Mouse (Mus musculus): ENCODE data around the gene Gm42715. TPM values are rescaled to one million over a fixed set of nuclear protein-coding genes. Genes with fewer than 3 reads are reported as not detected.
A peak's percentile ranks its signal among the peaks of the same experiment; 100 is the strongest.
"Not testable (repeated sequence)": the region's sequence is repeated elsewhere in the genome, so short reads cannot be mapped to it uniquely, and the experiment has no call there.

Gm42715 gene
- polyA plus RNA-seq (2012; rRNA removed), result 12.6 and 14.7 TPM in 2 replicates

DNA sequence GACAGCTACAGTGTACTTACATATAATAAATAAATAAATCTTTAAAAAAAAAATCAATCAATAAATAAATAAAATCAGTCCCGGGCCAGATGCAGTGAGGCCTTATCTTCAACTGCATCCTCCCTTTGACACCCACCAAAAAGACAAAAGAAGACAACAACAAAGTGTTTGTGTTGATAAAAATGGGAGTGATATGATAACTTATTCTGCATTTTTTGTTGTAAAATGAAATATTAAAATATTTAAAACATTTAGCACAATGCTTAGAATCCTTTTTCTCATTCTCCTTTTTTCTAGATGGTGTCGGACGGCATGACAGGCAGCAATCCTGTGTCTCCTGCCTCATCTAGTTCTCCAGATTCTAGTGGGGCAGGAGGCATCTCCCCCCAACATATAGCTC lies at the start of gene Gm42715:
Gm42715 (plus strand) TSS at position 301 of the 400 bp plus-strand sequence.
- DNase-seq (ENCODE audit: low read depth, low spot score), result no peak
- WGBS, result 87% methylated on average over 3 of the region's 3 CpGs

DNA sequence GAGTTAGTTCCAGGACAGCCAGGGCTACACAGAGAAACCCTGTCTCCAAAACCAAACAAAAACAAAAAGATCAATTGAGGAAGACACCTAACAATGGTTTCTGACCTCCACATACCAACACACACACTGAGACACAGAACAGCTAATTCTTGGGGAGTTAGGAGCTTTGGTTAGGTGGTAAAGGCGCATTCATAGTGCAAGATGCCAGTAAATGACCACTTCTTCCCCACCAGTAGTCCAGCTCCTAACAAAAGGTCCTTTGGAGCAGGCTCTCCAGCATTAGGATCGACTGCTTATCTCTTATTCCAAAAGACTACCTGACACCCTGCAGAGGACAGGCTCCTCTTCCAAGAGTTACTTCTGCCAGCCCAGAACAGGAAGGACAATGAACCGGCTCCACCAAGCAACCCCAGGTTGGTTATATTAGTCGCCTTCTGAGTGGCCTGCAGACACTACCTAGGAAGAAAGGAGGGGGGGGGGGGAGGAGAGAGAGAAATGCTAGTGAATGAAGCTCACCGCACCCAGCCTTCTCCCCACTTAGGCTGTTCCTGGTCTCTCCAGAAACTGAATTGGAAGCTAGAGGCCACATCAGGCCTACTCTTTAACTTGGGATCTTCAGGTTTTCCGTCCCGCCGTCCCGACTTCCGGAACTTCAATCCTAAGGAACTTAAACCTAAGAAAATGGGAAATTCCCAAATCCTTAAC lies 49.2 kb upstream of the Gm42715 start:
- WGBS, result 7% methylated on average over 10 of the region's 10 CpGs
- DNase-seq (ENCODE audit: low read depth, low spot score), result no peak

DNA sequence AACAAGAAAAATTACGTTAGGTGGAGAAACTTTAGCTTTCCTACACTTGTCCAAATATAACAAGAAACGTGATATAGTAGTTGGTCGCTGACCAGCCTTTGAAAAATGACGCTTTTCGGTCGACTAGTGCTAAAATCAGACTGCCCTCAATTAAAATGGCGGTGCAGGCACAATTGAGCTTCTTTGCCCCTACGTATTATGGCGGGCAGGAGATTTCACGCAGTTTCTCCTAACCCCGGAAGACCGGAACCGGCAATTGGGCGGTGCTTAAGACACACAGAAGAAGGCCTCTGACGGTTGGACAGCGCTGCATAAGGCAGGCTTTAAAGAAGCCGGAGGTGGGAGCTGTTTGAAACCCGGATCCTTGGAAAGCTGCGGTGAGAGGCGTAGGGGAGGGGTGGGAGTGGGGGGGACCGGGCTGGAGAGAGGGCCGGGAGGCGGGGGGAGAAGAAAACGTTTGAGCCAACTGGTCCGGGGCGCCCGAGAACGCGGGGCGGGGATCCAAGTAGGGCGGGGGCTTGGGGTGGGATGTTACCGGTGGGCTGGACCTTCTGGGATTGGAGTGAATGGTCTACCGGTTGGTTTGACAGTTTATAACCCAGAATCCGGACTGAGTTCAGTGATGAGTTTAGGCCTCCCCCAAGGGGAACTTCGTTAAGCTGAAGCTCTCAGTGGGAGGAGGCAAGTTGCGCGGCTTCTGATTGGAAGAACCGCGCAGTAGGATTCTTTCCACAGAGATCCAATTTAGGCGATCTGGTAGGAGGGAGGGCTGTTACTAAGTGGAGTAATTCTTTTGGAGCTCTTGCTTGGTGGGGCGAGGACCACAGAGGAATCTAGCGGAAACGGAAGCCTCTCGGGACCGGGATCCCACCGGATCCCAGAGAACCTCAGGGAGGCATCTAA lies 48.4 kb upstream of the Gm42715 start:
- under 1% methylated on average over 46 of the region's 46 CpGs for WGBS
- peak; percentile 92 for DNase-seq (ENCODE audit: low read depth, low spot score)

DNA sequence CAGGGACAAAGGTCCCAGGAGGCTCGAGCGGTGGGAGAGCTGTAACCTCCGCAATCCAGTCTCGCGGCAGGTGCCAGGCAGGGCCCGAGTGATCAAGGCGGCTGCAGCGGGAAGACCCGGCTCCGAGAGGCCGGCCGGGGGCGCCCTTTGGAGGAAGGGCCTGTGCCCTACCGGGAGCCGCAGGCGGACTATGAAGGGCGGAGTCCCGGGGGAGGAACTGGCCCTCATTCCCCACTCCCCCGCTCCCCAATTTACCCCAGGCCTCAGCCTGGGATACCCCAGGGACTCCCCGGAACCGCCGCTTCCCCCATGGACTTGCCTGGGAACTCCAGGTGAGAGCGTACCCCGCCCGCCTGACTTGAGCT lies 47.8 kb upstream of the Gm42715 start:
- under 1% methylated on average over 25 of the region's 25 CpGs for WGBS
- no peak for DNase-seq (ENCODE audit: low read depth, low spot score)

DNA sequence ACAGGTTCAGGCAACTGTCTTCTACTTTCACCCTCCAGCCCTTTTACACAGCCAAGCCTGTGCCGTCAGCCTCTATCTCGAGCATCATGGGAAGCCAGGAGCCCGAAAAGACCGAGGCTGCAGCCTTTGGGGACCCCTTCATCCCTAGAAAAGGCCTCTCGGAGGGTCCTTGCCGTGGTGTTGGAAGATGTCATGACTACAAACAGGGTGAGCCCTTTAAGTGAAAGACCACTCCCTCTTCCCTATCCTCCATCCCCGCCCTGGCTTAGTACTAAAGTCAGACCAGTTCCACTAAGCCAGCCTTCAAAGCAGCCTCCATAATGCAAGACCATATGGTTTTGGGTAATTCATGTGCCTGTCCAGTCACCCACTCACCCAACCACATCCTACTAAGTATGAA lies 47.3 kb upstream of the Gm42715 start:
- WGBS, result under 1% methylated on average over 7 of the region's 7 CpGs

DNA sequence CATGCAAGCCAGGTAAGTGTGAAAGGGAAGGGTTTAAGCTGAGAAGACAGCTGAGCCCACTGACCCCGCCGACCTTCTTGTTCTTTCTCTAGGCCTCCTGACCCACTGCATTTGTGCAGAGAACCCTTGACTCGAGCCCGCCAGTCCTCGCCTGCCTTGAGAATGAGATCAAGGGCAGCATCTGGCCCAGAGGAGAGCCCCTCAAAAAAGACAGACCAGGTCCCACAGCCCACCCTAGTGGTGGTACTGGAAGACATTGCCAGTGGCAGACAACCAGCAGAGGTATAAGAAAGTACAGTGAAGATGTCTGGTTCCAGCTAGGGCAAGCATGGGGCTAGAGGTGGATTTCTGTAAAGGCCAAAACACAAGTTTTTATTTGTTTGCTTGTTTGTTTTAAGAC lies 45.7 kb upstream of the Gm42715 start:
- 91% methylated on average over 5 of the region's 5 CpGs for WGBS

More for the DNA sequence above, 47.3 kb upstream of the Gm42715 start:
- no peak for DNase-seq (ENCODE audit: low read depth, low spot score)

DNA sequence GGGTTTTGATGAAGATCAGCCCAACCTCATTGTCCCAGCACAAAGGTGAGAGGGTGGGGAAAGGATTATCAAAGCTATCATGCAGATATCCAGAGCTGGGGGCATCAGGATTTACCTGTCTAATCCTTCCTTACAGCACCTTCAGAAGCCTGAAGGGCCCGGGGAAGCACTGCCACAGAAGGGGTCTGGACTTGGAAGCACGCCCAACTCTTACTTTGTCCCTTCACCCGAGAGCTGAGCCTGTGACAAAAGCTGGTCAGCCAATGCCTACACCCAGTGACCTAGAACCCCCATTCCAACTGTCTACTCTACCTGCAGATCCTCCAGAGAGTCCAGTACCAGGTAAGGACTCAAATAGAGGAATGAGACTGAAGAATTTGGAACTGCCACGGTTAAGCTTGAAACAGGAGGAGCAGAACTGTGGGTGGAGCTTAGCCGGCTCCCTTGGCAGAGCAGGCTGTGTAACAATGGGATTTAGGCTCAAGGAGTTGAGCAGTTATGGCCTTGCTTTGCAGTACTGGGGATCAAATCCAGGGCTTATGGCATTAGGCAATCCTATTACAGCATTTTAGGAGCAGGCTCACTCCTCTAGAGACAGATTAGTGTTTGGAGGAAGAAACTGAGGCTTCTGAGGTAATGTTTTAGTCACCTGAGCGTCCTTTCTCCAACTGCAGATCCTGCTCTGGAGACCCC lies 44.9 kb upstream of the Gm42715 start:
- no peak for DNase-seq (ENCODE audit: low read depth, low spot score)
- WGBS, result 71% methylated on average over 6 of the region's 6 CpGs

More for the DNA sequence above, 45.7 kb upstream of the Gm42715 start:
- DNase-seq (ENCODE audit: low read depth, low spot score), result no peak

DNA sequence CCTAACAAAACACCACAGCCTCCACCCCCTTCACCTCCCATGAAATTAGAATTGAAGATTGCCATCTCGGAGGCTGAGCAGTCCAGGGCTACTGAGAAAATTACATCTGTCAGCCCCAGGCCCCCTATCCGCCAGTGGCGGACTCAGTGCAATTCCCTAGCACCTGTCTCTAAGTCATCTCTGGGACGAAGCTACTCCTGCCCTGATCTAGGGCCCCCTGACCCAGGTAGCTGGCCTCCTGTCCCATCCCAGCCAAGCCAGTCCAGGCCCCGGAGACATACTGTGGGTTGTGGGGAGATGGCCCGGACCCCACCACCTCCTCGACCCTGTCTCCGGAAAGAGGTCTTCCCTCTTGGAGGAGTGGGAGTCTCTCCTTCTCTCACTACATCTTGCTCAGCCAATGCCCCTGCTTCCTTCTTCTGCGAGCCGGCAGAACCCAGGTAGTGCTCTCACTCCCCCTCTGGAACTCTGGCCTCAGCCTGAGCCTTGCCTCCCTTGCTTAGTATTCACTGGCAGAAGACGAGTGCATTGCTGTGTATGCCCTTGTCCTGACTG lies 44.1 kb upstream of the Gm42715 start:
- 94% methylated on average over 11 of the region's 11 CpGs for WGBS
- no peak for DNase-seq (ENCODE audit: low read depth, low spot score)

DNA sequence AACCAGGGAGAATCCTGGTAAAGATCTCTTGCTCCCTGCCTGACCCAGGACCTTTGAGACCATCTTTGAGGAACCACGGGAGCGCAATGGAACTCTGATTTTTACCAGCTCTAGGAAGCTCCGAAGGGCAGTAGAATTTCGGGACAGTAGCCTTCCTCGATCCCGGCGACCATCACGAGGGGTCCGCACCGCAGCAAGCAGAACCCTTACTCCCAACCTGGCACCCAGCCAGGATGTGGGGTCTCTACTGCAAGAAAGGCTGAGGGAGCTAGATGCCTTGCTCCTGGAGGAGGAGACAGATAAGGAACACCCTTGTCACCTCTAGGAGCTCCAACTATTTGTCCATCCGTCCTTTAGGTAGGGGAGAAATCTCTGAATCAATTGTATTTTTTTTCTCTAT lies 43.0 kb upstream of the Gm42715 start:
- 94% methylated on average over 11 of the region's 11 CpGs for WGBS
- no peak for DNase-seq (ENCODE audit: low read depth, low spot score)

DNA sequence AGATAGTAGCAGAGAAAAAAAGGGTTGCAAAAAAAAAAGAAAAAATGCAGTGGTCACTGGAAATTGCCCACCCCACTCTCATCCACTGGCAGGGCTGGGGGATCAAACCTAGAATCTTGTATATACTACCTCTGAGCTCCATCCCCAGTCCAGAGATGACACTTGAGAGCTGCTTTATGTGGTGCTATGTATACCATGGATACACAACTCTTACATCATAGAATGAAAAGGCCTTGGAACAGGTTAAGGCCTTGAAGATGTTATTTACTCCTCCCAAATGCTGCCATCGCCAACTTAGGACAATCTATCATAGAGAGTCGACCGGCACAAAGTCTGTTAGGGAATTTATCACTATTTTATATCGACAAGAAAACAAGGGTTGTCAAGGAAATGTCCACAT lies 42.5 kb upstream of the Gm42715 start:
- WGBS, result 43% methylated on average over 4 of the region's 4 CpGs
- DNase-seq (ENCODE audit: low read depth, low spot score), result no peak

DNA sequence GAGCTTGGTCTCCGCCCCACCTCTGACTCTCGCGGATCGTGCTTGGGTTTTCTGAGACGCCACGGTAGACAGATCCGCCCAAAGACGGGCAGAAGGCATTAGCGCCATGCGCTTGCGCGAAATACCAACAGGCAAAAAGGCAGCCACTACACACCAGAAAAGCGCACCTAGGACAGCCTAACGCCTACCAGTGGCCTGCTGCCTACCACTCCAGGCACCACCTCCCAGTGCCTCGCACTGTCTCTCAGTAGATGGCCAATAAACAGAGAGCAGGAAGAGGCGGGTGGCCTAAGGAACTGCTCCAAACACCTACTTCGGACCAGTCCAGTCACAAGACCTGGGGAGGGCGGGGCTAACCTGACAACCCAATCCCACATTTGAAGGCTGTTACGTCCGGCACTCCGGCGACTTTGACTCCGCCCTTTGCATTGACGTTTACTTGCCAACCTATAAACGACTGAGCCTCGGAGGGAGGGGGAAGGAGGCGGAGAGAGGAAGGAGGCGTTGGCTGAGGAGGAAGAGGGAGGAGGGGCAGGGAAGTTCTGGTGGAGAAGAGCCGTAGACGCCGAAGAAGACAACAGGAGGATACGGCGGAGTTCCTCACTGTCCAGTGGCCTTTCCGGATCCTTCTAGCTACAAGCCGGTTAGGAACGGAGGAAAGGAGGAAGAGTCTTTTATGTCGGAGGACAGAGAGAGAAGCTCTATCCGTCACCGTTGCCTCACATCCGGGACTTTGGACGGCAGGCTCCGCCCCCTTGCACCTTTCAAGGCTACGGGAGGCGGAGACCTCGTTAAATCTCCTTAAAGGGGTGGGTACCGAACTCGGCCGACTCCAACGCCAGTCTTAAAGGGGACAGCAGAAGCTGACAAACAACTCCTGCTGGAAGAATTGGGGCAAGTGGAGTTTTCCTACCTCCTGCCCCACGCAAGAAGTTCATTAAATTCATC lies 41.4 kb upstream of the Gm42715 start:
- under 1% methylated on average over 50 of the region's 50 CpGs for WGBS
- peak; percentile 100 for DNase-seq (ENCODE audit: low read depth, low spot score)

DNA sequence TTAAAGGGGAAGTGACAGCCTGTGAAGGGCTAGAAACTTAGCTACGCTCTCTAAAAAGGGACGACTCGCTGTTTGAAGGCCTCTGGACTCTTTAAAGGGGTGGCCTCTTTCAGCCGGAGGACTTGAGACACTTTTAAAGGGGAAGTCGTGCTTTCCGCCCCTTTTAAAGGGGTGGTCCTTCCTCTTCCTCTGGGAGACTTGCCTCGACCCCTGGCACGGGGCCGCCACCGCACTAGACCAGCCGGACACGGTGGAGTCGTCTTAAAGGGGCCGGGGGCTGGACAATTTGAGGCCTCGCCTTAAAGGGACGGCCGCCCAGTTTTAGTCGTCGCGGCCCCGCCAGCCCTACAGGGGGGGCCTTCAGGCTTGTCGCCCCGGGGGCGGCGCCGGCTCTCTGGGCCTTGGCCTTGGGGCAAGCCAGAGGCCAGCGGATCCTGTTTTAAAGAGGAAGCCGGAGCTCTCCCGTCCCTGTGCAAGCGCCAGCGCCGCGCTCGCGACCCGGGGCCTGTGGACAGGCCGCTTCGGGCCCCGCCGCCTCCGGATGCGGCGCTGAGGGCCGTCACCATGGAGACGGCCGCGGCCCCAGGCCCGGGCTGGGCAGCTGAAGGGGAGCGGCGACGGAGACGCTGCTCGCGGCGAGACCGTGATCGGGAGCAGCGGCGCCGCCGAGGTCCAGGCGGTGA lies 40.6 kb upstream of the Gm42715 start, which contains the start of gene Fbrs:
Fbrs (plus strand) TSS at position 565 of the 683 bp plus-strand sequence.
- under 1% methylated on average over 61 of the region's 62 CpGs for WGBS
- peak; percentile 83 for DNase-seq (ENCODE audit: low read depth, low spot score)

DNA sequence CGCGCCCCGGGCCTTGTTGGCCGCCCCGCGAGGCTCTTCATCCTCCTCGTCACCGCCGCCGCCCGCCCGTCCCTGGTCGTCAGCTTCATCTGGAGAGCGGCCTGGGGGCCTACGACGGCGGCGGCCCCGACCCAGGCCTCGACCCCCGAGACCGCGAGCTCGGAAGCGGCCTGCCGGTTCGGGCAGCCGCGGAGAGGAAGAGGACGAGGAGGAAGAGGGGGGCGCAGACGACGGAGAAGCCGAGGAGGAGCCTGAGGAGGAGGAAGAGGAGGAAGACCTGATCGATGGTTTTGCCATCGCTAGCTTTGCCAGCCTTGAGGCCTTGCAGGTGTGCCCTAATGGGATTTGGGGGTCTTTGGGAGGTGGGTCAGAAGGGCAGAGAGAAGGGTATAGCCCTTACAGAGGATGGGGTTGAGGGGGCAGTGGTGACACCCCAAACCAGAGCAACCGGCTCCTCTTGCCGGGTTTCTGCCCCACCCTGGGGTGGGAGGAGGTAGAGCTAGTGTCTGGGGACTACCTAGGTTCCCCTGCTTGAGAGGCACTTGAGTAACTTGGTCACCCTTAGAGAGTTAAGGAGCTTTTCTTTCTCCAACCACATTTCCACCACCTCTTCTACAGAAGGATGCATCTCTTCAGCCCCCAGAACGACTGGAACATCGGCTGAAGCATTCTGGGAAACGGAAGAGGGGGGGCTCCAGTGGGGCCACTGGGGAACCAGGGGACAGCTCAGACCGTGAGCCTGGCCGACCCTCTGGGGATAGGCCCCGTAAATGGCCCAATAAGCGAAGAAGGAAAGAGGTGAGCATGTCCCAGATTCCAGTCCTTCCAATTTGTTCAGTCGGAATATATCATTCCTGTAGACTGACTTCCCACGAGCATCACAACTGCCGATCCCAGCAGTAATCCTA lies 39.8 kb upstream of the Gm42715 start:
- 1% methylated on average over 47 of the region's 48 CpGs for WGBS
- DNase-seq (ENCODE audit: low read depth, low spot score), result no peak

DNA sequence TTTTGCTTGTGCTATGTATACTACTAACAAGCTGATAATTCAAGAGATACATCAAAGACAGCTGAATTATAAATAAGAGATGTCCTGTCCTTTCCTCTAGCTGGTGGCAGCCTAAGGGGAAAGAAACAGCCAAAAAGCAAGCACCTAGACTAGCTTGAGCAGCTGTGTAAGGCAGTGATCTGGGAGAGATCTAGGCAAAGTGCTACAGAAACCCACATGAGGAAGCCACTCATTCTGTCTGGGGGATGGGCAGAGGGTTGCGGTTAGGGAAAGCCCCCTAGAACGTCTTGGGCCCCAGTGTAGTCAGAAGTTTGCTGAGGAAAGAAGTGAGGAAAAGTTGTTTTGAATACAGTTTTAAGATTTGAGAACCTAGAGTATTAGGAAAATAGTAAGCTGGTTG lies 39.1 kb upstream of the Gm42715 start:
- 33% methylated on average over 2 of the region's 2 CpGs for WGBS
- DNase-seq (ENCODE audit: low read depth, low spot score), result no peak

DNA sequence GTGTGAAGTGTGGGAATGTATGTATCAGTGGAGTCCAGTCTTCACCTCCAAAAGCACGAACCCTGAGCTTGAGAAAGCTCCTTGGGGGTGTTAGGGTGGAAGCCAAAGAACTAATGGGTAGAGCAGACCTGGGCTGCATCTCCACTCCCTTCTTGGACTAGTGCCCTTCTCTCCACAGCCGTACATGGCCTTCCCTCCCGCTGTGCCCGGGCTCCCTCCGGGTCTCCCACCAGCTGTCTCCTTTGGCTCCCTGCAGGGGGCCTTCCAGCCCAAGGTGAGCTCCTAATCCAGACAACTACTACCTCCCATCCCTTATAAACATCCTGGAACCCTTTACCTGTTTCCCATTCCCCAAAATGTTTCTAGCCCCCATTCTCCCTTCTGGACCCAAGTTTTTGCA lies 34.0 kb upstream of the Gm42715 start:
- DNase-seq (ENCODE audit: low read depth, low spot score), result no peak
- 92% methylated on average over 5 of the region's 5 CpGs for WGBS

DNA sequence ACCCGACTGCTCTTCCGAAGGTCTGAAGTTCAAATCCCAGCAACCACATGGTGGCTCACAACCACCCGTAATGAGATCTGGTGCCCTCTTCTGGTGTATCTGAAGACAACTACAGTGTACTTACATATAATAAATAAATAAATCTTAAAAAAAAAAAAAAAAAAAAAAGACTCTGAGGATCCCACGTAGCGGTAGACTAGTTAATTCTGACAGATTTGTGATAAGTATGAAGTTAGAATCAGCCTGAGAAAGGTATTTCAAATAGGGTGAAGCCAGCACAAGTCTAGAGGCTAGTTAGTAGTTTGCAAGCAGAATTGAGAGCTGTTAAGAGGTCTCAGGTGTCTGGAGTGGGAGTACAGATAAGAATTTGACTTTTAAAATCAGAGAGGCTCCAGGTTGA lies 31.0 kb upstream of the Gm42715 start:
- WGBS, result 65% methylated on average over 5 of the region's 5 CpGs

DNA sequence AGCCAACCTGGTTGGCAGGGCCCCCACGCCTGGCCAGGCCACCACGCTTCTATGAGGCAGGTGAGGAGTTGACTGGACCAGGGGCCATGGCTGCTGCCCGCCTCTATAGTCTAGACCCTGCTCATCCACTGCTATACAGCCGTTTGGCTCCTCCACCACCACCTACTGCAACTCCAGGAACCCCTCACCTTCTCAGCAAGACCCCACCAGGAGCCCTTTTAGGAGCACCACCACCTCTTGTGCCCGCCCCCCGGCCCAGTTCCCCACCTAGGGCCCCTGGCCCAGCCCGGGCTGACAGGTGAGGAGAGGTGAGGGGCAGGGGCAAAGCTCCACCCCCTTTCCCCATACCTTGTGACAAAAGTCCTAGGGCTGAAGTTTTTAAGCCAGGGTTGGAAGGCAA lies 29.4 kb upstream of the Gm42715 start:
- whole genome bisulfite sequencing, result 93% methylated on average over 7 of the region's 7 CpGs
- no peak for DNase-seq (ENCODE audit: low read depth, low spot score)

More for the DNA sequence above, 31.0 kb upstream of the Gm42715 start:
- not testable (repeated sequence) for DNase-seq (ENCODE audit: low read depth, low spot score)
